Mouse (Mus musculus): ENCODE results near the gene Frem1.

DNA sequence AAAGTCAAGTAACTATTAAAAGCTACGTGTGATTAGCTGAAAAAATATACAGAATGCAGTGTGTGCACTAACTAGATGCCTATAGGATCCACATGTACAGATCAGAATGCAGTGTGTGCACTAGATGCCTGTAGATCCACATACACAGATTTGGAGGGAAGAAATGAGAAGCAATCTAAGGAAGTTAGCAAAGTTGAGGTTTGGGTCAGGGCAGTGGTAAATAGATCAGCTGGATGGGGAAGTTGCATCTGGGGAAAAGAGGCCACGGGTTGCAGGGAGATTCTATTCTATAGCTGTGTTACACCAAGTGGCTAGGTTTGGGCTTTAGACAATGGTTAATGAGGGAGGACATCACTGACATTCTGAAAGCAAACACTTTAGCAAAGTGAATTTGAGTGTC is 133.5 kb downstream of the Frem1 start:
- no peak for TF ChIP-seq CTCF (IDR thresholded peaks at IDR 0.05; ENCODE audit: extremely low read depth, insufficient read length, insufficient replicate concordance, low read depth, low read length)
- TF ChIP-seq POLR2A (IDR thresholded peaks at IDR 0.05; ENCODE audit: low read depth, low read length) = no peak
